Mouse (Mus musculus) bone marrow, adult 2 months (tissue): ENCODE measurements at regions not wholly inside any gene's neighbourhood (a gene's known extent, or its start where the extent isn't known, plus 50 kb on each side); places are given as distances from the start of the nearest gene placed in this dataset.

Source experiments
- CTCF ChIP-seq: fragments of 200-500 bp; IDR thresholded peaks from 2 replicates; pipeline ENCODE4 v1.5.1; 2011; ENCODE audit warnings: low read length, control low read depth; ENCODE audit not compliant: control insufficient read depth, insufficient read depth
- POLR2A ChIP-seq: fragments of 200-500 bp; IDR thresholded peaks from 2 replicates; pipeline ENCODE4 v1.6.1; 2011; ENCODE audit warnings: low read depth, mild to moderate bottlenecking, control low read depth, low read length, borderline replicate concordance; ENCODE audit not compliant: control insufficient read depth

DNA sequence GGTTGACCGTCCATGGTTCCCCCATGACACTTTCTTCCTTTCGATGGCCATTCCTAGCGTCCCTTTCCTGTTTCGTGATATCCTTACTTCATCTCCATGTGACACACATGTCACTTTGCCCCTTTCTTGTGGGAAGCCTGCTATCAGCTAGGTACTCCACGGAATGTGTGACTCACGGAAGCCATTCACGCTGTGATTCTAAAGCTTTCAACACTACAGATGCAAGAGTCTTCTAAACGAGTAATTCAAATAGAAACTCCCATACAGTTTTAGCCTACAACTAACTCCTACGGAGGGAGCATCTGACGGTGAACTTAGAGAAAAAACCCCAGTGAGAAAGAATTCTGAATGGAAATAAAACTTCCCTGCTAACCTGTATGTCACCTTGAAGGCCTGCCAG, 83.5 kb upstream of the Daam1 start:
- no peak for TF ChIP-seq CTCF
- no peak for TF ChIP-seq POLR2A
